Mouse (Mus musculus): ENCODE data around the gene Faap100.
"Not testable (repeated sequence)": the region's sequence is repeated elsewhere in the genome, so short reads cannot be mapped to it uniquely, and the experiment has no call there.

Faap100 gene

DNA sequence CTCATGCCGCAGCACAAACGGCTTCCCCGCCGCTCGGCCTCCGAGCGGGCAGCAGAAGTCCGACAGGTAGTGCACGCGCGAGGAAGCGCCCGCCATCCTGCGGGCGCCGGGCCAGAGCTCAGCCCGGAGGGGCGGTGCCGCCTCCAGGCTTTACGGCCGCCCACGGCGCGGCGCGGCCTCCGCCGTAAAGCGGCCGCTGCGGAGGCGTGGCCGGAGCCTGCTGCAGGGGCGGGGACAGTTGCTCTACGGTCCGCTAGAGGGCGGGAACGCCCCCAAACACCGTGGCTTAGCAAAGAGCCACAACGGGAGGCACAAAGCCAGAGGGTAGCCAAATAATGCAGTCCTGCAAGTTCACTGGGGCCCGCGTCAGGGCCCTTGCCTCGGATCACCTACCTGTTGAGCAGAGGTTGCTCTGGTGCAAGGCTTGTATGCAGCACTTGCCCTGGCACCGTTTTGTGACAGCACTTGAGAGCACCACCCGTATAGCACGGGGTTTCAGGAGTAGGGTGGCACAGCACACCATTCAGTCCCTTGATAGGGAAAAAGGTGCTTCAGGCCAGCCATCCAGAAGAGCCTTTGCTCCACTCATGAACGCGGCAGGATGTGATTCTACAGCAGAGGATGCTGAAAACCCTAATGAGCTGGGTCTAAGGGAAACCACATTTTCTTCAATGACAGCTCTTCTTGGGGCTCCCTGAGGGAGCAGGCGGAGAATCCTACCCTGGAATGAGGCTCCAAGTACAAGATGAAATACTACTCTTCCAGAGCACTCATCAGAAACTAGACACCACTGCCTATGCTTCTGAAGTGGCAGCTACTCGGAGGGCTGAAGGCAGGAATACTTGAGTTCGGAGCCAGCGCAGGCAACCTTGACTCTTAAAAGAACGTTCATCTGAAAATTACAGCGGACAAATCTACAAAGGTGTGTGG is at the start of gene Faap100:
Faap100 (minus strand) TSS at position 154 of the 930 bp plus-strand sequence.
- DNase-seq (ENCODE audit: low spot score) = peak; percentile 94

- DNase-seq (ENCODE audit: low spot score) = no peak
These were observed 48.2 kb upstream of the Faap100 start for GRCm38 (mm10) chr11:120426727-120427126.

DNA sequence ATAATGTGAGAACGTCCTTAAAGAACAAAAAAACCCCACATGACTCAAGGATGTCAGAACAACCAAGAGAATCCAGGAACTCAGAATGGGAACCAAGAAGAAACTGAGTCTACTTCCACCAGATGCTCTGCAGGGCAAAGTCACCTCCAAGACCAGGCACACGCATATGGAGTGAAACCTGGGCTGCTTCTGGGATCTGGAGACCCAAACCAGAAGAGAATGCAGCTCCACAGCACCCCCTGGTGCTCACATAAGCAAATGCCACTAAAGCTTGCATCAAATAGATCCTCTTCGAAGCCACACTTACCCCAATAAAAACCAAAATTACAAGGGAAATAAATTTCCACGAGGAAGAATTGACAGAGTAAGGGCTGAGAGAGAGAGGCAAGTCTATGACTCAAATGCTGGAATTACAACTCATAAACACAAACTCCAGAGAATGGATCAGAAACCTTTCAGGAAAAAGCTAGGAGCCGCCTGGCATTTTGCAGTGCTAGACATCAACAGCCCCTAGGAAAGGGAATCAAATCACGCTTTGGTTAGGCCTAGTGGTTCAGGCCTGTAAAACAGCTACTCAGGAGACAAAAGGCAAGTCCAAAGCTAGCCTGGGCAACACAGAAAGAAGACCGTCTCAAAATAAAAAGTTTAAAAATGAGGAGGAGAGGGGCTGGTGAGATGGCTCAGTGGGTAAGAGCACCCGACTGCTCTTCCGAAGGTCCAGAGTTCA is 45.2 kb upstream of the Faap100 start:
- peak; percentile 81 for DNase-seq (ENCODE audit: low spot score)

GRCm38 (mm10) chr11:120422651-120423568 is 44.3 kb upstream of the Faap100 start:
- no peak for DNase-seq (ENCODE audit: low spot score)

DNA sequence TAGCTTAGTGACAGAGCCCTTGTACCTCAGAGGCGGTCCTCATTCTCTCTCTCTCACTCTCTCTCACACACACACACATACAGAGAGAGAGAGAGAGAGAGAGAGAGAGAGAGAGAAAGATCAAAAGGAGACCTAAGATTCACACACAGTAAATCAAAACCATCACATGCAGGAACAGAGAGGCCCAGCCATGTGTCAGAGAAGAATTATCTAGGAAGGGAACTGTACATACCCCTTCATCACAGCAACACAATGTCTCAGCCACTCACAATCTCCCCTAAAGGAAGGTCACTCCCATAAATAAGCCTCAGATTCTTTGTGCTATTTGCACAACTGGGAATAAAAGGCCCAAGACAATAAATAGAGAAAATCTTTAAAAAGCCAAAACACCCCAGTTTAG is 40.0 kb upstream of the Faap100 start:
- DNase-seq (ENCODE audit: low spot score) = no peak

- no peak for DNase-seq (ENCODE audit: low spot score)
These were observed 39.3 kb upstream of the Faap100 start for GRCm38 (mm10) chr11:120417852-120418251.

DNA sequence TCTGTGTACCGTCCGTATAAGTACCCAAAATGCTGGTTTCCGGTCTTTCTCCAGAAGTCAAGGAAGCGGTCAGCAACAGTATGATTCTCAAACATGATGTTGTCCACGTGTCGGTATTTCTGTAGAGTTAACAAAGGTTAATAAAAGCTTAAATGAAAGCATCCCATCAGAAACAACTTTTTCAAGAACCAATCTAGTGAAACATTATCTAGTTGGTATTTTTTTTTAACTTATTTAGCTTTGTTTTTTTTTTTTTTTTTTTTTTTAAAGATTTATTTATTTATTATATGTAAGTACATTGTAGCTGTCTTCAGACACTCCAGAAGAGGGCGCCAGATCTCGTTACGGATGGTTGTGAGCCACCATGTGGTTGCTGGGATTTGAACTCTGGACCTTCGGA is 35.1 kb upstream of the Faap100 start:
- DNase-seq (ENCODE audit: low spot score) = not testable (repeated sequence)

- DNase-seq (ENCODE audit: low spot score) = no peak
These were observed 27.9 kb upstream of the Faap100 start for GRCm38 (mm10) chr11:120406445-120406844.

DNA sequence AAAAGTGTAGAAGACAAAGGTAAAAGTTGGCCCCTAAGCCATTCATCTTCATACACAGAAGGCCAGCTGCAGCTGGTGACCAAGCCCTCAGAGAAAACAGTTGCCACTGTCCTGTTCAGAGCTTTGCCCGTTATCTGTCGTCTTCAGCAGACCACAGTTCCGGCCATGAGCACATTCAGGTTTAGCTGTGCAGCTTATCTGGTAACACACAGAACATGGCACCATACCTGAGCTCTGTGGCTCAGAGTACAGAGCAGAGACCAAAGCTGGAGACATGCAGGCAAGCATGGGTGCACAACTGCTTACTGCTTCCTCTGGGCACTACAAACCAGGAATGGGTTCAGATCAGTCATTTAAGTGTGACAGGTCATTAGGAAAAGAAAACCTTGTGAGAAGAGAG is 27.3 kb upstream of the Faap100 start:
- DNase-seq (ENCODE audit: low spot score) = no peak

DNA sequence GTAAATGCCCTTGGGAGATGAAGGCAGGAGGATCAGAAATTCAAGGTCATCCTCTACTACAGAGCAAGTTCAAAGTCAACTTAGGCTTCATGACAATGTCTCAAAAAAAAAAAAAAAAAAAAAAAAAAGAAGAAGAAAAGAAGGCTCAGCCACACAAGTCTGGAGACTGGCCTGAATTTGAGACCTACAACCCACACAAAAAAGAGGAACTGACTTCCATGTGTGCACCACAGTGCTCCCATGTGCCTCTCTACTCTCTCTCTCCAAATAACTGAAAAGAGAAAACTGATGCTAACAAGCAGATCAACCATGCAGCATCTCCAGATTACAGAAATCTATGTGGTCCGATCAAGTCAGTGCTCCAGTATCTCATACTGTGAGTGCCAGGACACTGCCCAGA is 26.2 kb upstream of the Faap100 start:
- no peak for DNase-seq (ENCODE audit: low spot score)

DNA sequence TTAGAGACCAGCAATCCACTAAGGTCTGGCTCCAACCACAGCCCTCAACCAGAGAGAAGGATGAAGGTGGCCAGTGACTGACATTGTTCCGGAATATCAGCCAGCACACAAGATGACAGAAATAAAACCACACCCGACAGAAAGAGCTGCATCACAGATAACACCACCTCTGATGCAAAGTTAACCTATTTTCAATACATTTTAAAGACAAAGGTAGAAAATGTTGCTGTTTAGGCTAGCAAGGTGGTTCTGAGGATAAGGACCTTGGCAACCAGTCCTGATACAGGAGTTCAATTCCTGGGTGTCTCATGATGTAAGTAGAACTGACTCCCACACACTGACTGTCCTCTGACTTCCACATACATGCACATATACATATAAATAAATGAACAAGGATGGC is 20.8 kb upstream of the Faap100 start:
- DNase-seq (ENCODE audit: low spot score) = no peak

GRCm38 (mm10) chr11:120397602-120398001 is 19.0 kb upstream of the Faap100 start:
- DNase-seq (ENCODE audit: low spot score) = no peak

DNA sequence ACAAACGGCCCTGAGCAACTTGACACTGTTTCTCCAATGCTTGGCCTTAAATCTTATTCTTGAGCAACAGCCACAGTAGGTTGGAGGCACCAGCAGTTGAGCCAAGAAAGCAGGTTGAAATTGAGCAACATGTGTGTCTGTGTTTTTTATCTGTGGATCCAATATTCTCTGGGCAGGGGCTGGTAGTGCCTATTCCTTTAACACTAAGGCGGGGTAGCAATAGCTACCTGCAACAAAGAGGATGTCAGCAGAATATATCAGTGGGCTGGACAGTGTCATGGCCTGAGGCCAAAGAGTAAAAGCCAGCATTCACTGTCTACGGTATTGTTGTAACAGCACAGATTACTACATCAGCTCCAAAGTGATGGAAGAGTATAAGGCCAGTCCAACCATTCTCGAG is 17.1 kb upstream of the Faap100 start:
- no peak for DNase-seq (ENCODE audit: low spot score)

DNA sequence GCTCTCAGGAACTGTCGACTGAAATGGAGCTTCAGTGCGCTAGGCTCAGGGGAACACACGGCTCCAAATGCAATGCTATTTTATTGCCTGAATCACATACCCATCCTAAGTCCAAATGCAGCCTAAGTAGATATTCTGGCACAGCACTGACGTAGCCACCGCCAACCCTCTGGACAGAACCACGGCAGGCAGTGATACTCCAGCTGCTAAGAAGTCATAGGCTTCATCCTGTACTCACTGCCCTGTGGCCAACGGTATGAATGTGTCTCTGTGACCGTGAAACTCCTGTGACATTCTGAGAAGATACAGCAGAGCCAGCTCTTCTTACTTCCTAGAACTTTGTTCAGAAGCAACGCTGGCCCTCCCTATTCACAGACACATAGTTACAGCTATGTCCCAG is 10.0 kb upstream of the Faap100 start:
- DNase-seq (ENCODE audit: low spot score) = no peak

DNA sequence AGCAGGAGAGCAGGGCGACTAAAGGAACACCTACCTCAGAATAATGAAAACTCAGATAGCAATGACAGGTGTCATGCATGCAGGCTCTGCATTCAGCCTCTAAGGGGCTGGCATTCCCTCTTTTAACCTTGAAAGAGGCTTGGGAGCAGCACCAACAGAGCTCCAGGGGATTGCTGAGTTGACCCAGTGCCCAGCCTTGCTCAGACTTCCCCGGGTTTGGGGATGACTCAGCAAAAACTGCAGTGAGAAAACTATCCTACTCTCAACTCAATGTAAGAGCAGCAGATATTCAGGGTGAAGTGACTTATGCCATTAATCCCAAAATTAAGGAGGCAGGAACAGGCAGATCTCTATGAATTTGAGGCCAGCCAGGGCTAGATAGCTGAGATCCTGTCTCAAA is 8.6 kb upstream of the Faap100 start:
- DNase-seq (ENCODE audit: low spot score) = no peak

- DNase-seq (ENCODE audit: low spot score) = no peak
These were observed 8.1 kb upstream of the Faap100 start for GRCm38 (mm10) chr11:120386632-120387031.

GRCm38 (mm10) chr11:120382509-120382908 is 3.9 kb upstream of the Faap100 start:
- no peak for DNase-seq (ENCODE audit: low spot score)

GRCm38 (mm10) chr11:120381157-120381556 is 2.6 kb upstream of the Faap100 start:
- DNase-seq (ENCODE audit: low spot score) = no peak

- no peak for DNase-seq (ENCODE audit: low spot score)
These were observed 1.7 kb upstream of the Faap100 start for GRCm38 (mm10) chr11:120380271-120380670.

GRCm38 (mm10) chr11:120378031-120378610 is 443 bp downstream of the Faap100 start:
- DNase-seq (ENCODE audit: low spot score) = peak; percentile 46

GRCm38 (mm10) chr11:120377337-120377736 is 1.2 kb downstream of the Faap100 start:
- DNase-seq (ENCODE audit: low spot score) = no peak
